Mouse (Mus musculus) urinary bladder, postnatal 36 days (tissue): ENCODE results near the gene Khdc1a.
"Not testable (repeated sequence)": the region's sequence is repeated elsewhere in the genome, so short reads cannot be mapped to it uniquely, and the experiment has no call there.

Experiments
- DNase-seq, 2 experiments: peaks; one replicate each; pipeline ENCODE4 v3.0.0; 2022; ENCODE audit warnings: low spot score in 2 of 2, mixed read lengths in 1 of 2

Khdc1a gene

DNA sequence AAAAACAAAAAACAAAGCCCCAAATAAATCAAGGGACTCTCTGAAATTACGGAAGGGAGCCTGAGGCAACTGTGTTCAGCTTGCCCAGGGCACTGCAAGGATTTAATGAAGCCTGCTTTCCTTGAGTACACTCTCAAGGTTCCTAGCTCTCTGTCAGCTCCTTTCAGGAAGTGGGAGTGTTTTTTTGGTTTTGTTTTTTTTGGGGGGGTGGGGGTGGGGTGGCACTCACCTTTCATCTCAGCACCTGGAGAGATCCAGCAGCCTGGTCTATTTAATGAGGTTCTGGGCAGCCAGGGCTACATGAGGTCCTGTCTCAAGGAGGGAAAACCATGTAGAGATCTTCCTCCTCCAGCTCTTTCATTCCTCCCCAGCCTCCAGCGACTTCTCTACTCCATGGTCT, at the start of gene Khdc1a:
Khdc1a (plus strand) TSS at position 301 of the 400 bp plus-strand sequence.
- DNase-seq: no peak

DNA sequence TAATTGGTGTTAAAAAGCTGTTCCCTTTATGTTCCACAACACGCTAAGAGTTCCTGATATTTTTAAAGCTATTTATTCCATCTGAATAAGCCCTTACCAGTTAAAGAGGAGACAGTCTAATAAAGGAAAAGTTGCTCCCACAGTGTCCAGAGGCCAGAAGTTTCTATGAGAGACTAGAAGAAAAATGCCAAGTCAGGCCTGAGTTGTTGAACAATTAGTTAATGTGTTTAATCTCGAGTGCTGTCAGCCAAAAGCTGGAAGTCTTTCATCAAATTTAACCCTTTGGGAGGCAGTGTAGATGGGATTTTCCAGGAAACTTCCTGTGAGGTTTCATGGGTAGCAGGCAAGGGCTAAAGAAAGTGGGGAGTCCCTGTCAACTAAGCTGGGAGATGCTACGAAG, 49.6 kb upstream of the Khdc1a start:
- no peak for DNase-seq

DNA sequence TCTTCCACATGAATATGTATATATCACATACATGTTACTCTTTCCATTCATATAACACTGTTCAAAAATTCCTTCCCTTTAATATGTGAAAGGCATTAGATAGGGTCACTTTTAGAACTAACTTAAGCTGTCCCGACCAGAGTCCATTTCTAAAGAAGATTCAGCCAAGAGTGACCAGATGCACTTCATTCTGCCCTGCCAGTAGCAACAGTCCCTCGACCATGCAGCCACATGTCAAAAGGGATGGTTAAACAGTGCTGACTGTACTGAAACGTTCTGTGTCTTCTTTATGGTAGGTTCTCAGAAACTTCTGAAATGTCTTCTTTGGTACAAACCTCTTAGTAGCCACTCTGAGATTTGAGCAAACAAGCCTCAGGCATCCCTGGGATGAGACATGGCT, 47.8 kb upstream of the Khdc1a start:
- no peak for DNase-seq

GRCm38 (mm10) chr1:21304174-21304573, 45.3 kb upstream of the Khdc1a start:
- no peak for DNase-seq

DNA sequence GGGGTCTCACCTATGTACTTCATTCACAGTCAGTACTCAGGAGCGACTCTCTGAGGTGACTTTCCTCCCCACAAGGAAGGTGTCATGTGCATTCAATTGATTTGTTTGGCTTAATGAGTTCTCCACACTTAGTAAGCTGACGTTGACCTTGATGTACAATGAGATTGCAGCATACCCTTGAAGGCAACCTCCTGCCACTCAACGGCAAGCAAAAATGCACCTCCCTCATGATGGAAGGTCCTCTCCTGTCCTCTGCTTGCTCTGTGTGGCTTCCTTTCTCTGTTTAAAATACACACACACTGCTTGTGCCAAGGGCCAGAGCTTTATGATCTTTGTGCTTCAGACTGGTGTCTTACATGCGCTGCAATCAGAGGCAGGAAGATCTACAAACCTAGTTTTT, 44.8 kb upstream of the Khdc1a start:
- DNase-seq: no peak

- DNase-seq: no peak
Observed at GRCm38 (mm10) chr1:21305443-21305842, 44.0 kb upstream of the Khdc1a start.

- DNase-seq: no peak
Observed at GRCm38 (mm10) chr1:21314336-21314735, 35.1 kb upstream of the Khdc1a start.

GRCm38 (mm10) chr1:21315756-21316155, 33.7 kb upstream of the Khdc1a start:
- DNase-seq: no peak

DNA sequence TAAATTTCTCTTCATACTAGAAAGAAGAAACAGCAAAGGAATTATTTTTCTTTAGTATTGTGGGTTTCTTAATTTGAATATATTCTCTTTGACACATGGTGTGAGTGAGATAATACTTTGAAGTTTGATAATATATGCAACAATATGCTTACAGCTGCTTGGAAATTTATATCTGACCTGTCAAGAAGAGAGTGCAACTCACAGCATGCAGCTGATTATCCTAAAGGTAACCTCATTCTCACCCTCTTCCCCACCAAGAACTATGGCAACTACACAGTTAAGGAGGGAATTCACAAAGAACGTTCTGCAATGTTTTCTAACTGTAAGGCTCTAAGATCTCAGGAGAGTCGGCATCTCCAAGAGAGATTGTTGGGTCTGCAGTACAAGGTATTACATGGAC, 33.1 kb upstream of the Khdc1a start:
- no peak for DNase-seq

GRCm38 (mm10) chr1:21318202-21318601, 31.2 kb upstream of the Khdc1a start:
- DNase-seq: no peak

GRCm38 (mm10) chr1:21320271-21320670, 29.2 kb upstream of the Khdc1a start:
- not testable (repeated sequence) for DNase-seq

DNA sequence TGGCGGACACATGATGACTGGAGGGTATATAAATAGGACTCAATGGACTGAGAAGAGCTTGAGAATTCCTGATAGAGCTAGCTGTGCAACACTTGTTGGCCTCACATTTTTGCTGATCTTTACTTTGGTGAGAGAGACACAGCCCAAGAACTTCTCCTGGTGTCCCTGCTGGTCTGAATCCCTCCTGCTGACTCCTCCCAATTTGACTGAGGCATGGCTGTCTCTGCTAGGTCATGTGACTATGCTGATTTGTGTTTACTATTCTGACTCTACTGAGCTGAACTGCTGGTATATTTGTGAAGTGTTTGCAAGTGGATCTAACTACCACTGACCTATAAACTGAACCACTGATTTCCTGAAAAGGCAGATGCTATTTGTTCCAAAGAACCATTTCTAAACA, 27.8 kb upstream of the Khdc1a start:
- DNase-seq: no peak

DNA sequence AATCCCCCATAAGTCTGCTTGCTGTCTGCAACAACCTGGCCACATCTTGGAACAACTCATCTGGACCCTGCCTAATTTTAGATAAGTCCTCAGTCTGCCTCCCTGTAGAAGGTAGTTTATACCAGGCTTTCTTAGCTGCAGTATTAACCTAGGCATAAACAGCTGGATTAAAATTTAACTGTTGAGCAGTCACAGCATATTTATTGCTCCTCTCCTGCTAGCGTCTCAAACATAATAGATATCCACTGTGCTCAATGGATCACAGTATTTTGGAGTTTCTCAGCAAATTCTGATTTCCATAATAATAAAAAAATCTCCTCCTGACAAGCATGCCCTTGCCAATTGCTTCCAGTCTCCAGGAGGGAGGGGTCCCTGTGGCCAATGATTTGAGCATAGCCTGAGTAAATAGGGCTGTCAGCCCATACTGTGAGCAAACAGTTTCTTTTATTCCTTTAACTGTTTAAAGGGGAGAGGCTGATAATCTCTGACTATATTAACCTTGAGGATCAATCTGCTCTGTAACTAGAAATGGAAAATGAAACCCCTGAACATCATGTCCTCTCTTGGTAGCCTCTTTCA, 25.4 kb upstream of the Khdc1a start:
- DNase-seq: no peak

GRCm38 (mm10) chr1:21324633-21325032, 24.8 kb upstream of the Khdc1a start:
- DNase-seq: no peak

DNA sequence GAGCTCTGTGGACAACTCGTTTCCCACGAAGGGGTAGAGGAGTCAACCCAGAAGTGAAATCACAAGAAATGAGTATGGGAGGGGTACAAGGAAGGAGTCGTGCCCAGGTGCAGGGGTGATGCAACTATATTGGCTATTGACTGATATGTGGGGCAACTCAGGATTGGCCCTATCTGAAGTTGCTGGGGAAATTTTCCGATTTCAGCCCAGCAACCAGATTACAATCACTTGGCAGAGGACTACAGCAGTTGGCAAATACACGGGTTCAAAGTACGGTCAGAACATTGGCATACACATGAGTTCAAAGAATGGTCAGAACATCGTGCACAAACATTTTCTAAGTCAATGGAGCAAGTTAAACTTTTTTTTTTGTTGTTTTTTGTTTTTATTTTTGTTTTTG, 22.7 kb upstream of the Khdc1a start:
- DNase-seq: no peak

DNA sequence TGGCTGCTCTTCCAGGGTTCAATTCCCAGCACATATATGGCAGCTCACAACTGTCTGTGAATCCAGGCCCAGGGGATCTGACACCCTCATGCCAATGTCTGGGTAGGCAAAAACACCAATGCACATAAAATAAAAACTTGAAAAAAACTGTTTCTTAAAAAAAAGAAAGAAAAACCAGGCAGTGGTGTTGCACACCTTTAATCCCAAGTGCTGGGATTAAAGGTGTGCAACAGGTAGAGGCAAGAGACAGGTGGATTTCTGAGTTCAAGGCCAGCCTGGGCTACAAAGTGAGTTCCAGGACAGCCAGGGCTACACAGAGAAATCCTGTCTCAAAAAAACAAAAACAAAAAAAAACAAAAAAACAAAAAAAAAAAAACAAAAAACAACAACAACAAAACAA, 18.3 kb upstream of the Khdc1a start:
- not testable (repeated sequence) for DNase-seq

DNA sequence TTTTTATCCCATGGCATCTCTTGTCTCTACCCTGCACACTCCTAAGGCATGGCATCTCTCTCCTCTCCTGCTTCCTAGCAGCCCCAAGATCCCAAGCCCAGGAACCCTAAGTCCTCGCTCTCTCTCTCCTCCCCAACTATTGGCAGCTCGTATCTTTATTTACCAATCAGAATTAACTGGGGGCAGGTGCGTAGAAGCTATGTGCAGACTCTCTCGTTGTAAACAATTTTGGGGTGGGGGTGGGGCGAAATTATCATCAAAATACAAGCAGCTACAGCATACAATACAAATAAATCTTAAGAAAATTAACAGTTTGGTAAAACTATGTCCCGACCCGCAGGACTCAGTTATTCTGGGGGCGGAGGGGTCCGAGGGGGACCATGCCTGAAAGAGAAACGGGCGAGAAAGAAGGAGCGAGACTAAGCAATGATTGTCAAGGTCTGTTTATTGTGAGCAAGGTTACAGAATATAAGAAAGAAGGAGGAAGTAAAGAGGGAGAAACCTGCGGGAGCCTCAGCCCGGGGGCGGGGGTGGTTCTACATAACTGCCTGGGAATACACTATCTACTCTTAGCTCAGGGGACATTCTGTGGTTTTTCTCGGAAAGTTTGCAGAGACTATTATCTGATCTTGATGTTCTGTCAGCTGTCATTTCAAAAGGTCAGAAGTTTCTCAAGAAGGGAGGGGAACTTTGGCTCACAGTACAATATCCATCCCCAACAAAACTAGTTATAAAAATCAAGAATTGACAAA, 16.0 kb upstream of the Khdc1a start:
- DNase-seq: no peak

DNA sequence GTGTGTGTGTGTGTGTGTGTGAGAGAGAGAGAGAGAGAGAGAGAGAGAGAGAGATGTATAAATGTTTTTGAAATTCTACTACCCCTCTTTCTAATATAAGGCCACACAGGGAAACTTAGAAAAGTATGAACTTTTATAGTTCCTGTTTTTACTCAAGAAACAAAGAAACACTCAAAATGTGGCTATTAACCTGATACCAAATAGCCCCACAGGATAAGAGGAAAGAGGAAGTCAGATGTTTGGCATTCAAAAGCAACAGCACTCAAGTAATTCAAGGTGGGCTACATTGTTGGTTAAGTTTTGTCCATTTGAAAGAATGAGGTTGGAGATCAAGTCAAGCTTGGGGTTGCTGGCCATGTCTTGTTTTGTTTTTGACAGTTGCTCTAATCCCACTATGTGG, 13.6 kb upstream of the Khdc1a start:
- DNase-seq: no peak

GRCm38 (mm10) chr1:21340745-21341144, 8.7 kb upstream of the Khdc1a start:
- no peak for DNase-seq

DNA sequence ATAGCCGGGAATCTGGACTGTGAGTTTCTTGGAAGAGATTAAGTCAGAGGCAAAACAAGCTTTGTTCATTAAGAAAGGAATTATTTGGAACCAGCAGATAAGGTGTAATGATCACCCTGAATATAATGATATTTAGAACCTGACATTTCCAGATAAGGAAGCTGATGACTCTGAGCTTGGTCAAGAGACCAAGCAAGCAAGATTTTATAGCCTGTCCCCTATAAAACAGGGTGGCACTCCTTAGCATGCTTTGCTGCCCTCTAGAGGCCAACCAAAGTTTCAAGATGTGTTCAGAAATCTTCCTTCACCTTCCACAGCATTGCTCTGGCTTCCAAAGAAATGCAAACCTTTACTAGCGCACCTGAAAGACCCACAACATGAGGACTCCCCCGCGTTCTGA, 5.2 kb upstream of the Khdc1a start:
- DNase-seq: peak; percentile 28 to 32

- DNase-seq: not testable (repeated sequence)
Observed at GRCm38 (mm10) chr1:21344752-21345151, 4.7 kb upstream of the Khdc1a start.

GRCm38 (mm10) chr1:21368031-21368430, 18.6 kb downstream of the Khdc1a start, which contains the start of gene Khdc1c:
Khdc1c (plus strand) TSS chr1:21368331.
- DNase-seq: not testable (repeated sequence)

DNA sequence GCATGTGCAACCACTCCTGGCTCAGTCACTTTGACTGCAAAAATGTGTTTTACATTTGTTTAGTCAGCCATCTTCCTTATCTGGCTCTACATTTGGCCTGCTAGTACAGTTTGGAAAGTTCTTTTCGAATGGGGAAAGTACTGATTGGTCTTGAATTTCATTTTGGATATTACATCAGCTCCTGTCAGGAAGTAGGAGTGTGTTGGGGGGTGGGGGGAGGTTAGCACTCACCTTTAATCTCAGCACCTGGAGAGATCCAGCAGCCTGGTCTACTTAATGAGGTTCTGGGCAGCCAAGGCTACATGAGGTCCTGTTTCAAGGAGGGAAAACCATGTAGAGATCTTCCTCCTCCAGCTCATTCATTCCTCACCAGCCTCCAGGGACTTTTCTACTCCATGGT, 33.8 kb downstream of the Khdc1a start, which contains the start of gene Khdc1b:
Khdc1b (plus strand) TSS at position 301 of the 400 bp plus-strand sequence.
- no peak for DNase-seq
